Mouse (Mus musculus) kidney, embryonic 16.5 days (tissue): ENCODE data around the gene Lrrc74a. TPM values are rescaled to one million over a fixed set of nuclear protein-coding genes. Genes with fewer than 3 reads are reported as not detected.
A peak's percentile ranks its signal among the peaks of the same experiment; 100 is the strongest.

Experiments used
- ATAC-seq: fragments of 200-750 bp; cut with Nextera tagmentation; 2 replicates; pipeline ENCODE4 v1.8.0; 2017; ENCODE audit warnings: moderate TSS enrichment; ENCODE audit not compliant: low FRiP score, low TSS enrichment
- H3K27ac ChIP-seq: fragments of 300-500 bp; sonication (generic); 2 replicates; pipeline ENCODE4 v1.5.1; 2014; ENCODE audit warnings: low read length
- H3K27me3 ChIP-seq: fragments of 300-500 bp; sonication (generic); 2 replicates; pipeline ENCODE4 v1.6.1; 2014; ENCODE audit warnings: low read length, control low read depth, mixed read lengths; ENCODE audit not compliant: insufficient read depth
- H3K36me3 ChIP-seq: fragments of 300-500 bp; sonication (generic); 2 replicates; pipeline ENCODE4 v1.6.1; 2014; ENCODE audit warnings: low read length, control low read depth, mixed read lengths; ENCODE audit not compliant: insufficient read depth
- H3K4me1 ChIP-seq: fragments of 300-500 bp; sonication (generic); 2 replicates; pipeline ENCODE4 v1.6.1; 2014; ENCODE audit warnings: low read length, control low read depth, mixed read lengths; ENCODE audit not compliant: insufficient read depth
- H3K4me2 ChIP-seq: fragments of 300-500 bp; sonication (generic); replicated peaks from 2 replicates; pipeline ENCODE4 v1.6.1; 2014; ENCODE audit warnings: low read depth, low read length
- H3K4me3 ChIP-seq: fragments of 300-500 bp; sonication (generic); 2 replicates; pipeline ENCODE4 v1.5.1; 2014; ENCODE audit warnings: mild to moderate bottlenecking, low read length
- H3K9ac ChIP-seq: fragments of 300-500 bp; sonication (generic); replicated peaks from 2 replicates; pipeline ENCODE4 v1.6.1; 2014; ENCODE audit warnings: low read length
- H3K9me3 ChIP-seq: fragments of 300-500 bp; sonication (generic); 2 replicates; pipeline ENCODE4 v1.6.1; 2016; ENCODE audit warnings: low read length, control low read depth
- WGBS: fragments of 180-500 bp; shearing (Covaris S2); extraction: QIAGEN DNeasy Blood & Tissue Kit; methylation state at CpG from one replicate; pipeline ENCODE4 v1.1.7; 2014; 5-methylcytosine and 5-hydroxymethylcytosine counted together
- polyA plus RNA-seq: library from polyadenylated mRNA; unstranded; fragments of >200 nt; fragmentation: Nextera tagmentation; extraction: Ambion mirVana; gene quantifications from 2 replicates; pipeline ENCODE4 v1.2.1, GENCODE M21; 2015

Gene Lrrc74a
- polyA plus RNA-seq, 1 experiment from 2014 or later: not detected

- WGBS: 80% methylated on average over 11 of the region's 11 CpGs
- H3K27ac ChIP-seq: peak overlapping the region; percentile 76
- no peak overlapping the region for H3K4me3 ChIP-seq
- H3K9me3 ChIP-seq: no peaks in the 10 kb centered on the region
- 0 out of 2 replicates have a peak overlapping the region, but pooled peaks have one; percentile 14 for H3K9ac ChIP-seq
- no peaks in the 10 kb centered on the region for H3K27me3 ChIP-seq
- no peak for ATAC-seq
- H3K36me3 ChIP-seq: no peaks in the 10 kb centered on the region
- peaks cover 36% of the 10 kb centered on the region for H3K4me1 ChIP-seq
- H3K4me2 ChIP-seq: no peak overlapping the region
Observed at GRCm38 (mm10) chr12:86794331-86794730, 60.2 kb downstream of the Lrrc74a start.

GRCm38 (mm10) chr12:86795076-86795837 is 61.1 kb downstream of the Lrrc74a start:
- Histone ChIP-seq H3K4me3 (no peak overlapping the region), H3K4me2 (no peak overlapping the region), H3K36me3 (no peaks in the 10 kb centered on the region), H3K9me3 (no peaks in the 10 kb centered on the region), H3K27me3 (no peaks in the 10 kb centered on the region), H3K4me1 (peaks cover 45% of the 10 kb centered on the region), H3K27ac (0 out of 2 replicates have a peak overlapping the region, but pooled peaks have one; percentile 25), H3K9ac (peak overlapping the region; percentile 38; the same call in 1 of the 2 replicates)
- ATAC-seq: peak; percentile 29; the same call in 1 of the 2 replicates
- WGBS: 57% methylated on average over 7 of the region's 7 CpGs

GRCm38 (mm10) chr12:86795838-86796232 is 61.7 kb downstream of the Lrrc74a start:
- WGBS: 4% methylated on average over 4 of the region's 4 CpGs
- no peaks in the 10 kb centered on the region for H3K36me3 ChIP-seq
- no peak overlapping the region for H3K4me2 ChIP-seq
- no peaks in the 10 kb centered on the region for H3K9me3 ChIP-seq
- peak overlapping the region; percentile 38; the same call in 1 of the 2 replicates for H3K9ac ChIP-seq
- no peaks in the 10 kb centered on the region for H3K27me3 ChIP-seq
- peak; percentile 22; the same call in 1 of the 2 replicates for ATAC-seq
- no peak overlapping the region for H3K4me3 ChIP-seq
- H3K4me1 ChIP-seq: peaks cover 48% of the 10 kb centered on the region
- H3K27ac ChIP-seq: 0 out of 2 replicates have a peak overlapping the region, but pooled peaks have one; percentile 25

DNA sequence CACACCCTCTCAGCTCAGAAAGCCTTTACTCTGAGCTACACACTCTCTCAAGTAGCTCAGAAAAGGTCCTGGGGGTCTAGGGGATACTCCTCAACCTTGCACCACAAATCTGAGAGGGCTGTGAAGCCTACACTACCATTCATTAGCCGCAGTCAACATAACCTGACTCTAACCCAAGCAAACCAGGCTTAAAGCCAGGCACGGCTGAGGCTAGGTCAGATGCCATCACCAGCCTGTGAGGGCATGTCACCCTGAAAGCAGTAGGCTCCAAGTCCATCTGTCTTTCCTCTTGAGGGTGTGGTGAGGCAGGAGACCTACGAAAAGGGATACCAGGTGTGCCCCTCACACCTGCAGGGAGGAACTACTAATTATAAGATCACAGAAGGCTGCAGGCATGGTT is 62.2 kb downstream of the Lrrc74a start:
- H3K4me2 ChIP-seq: no peak overlapping the region
- no peak overlapping the region for H3K27ac ChIP-seq
- H3K9ac ChIP-seq: no peak overlapping the region
- no peak for ATAC-seq
- H3K36me3 ChIP-seq: no peaks in the 10 kb centered on the region
- no peaks in the 10 kb centered on the region for H3K9me3 ChIP-seq
- no peaks in the 10 kb centered on the region for H3K27me3 ChIP-seq
- peaks cover 50% of the 10 kb centered on the region for H3K4me1 ChIP-seq
- 78% methylated on average over 3 of the region's 3 CpGs for WGBS
- no peak overlapping the region for H3K4me3 ChIP-seq

GRCm38 (mm10) chr12:86797771-86798170 is 63.6 kb downstream of the Lrrc74a start:
- H3K4me3 ChIP-seq: no peak overlapping the region
- H3K4me1 ChIP-seq: peaks cover 64% of the 10 kb centered on the region
- H3K36me3 ChIP-seq: no peaks in the 10 kb centered on the region
- H3K27ac ChIP-seq: no peak overlapping the region
- H3K9me3 ChIP-seq: no peaks in the 10 kb centered on the region
- H3K4me2 ChIP-seq: no peak overlapping the region
- H3K27me3 ChIP-seq: no peaks in the 10 kb centered on the region
- H3K9ac ChIP-seq: no peak overlapping the region
- no peak for ATAC-seq
- WGBS: 58% methylated on average over 4 of the region's 4 CpGs

DNA sequence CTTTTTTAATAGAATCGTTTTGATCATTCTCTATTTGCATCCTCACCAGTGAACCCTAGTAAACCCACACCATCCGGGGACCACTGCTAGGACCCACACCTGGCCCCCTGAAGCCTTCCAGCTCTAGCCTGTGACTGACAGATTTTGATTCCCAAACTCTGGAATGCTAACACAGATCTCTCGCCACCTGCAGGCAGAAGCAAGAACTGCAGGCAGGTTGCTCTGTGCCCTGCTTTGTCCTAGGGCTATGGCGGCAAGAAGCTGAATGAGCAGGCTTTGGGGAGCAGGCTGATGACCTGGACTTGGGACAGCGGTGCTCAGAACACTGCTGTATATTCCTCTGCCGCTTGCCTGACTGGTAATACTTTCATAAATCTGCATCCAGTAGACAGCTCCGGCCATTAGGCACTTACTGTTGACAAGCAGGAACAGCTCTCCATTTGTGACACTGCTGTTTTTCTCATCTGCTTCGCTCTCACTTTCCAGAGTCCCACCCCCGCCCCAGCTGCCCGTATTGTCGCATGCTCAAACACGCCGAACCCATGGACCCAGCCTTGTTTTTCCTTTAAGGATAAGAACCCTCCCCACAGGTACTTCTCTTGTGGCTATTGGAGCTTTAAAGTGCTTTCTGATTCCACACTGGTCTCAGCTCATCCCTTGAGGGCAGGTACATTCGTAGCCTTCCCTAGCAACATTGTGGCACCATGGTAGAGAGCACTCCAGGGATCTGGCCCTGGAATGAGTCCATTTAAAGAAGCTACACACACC is 64.8 kb downstream of the Lrrc74a start:
- 14% methylated on average over 14 of the region's 14 CpGs for WGBS
- Histone ChIP-seq H3K4me1 (peaks cover 65% of the 10 kb centered on the region), H3K4me2 (peak overlapping the region; percentile 23; the same call in 1 of the 2 replicates), H3K4me3 (no peak overlapping the region), H3K27ac (peak overlapping the region; percentile 79), H3K9ac (peak overlapping the region; percentile 50; the same call in 1 of the 2 replicates), H3K36me3 (no peaks in the 10 kb centered on the region), H3K9me3 (no peaks in the 10 kb centered on the region), H3K27me3 (no peaks in the 10 kb centered on the region)
- no peak for ATAC-seq

DNA sequence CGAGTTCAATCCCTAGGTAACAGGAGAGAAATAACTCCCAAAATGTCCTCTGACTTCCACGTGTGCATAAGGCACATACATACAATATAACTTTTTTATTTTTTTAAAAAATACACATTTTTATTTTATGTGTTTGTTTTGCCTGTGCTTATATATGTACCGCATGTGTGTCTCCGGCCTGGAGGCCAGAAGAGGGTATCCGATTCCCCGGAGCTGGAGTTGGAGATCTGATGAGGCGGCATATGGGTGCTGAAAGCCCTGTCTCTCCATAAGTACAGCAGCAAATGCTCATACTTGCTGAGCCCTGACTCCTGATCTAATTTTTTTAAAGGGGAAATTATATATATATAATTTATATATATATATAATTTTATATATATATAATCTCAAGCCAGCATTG is 65.6 kb downstream of the Lrrc74a start:
- H3K4me3 ChIP-seq: no peak overlapping the region
- H3K9ac ChIP-seq: no peak overlapping the region
- peaks cover 68% of the 10 kb centered on the region for H3K4me1 ChIP-seq
- no peaks in the 10 kb centered on the region for H3K36me3 ChIP-seq
- no peaks in the 10 kb centered on the region for H3K27me3 ChIP-seq
- ATAC-seq: no peak
- no peak overlapping the region for H3K4me2 ChIP-seq
- WGBS: 73% methylated on average over 7 of the region's 7 CpGs
- H3K27ac ChIP-seq: peak overlapping the region; percentile 73
- no peaks in the 10 kb centered on the region for H3K9me3 ChIP-seq

GRCm38 (mm10) chr12:86800336-86800735 is 66.2 kb downstream of the Lrrc74a start:
- Histone ChIP-seq H3K4me1 (peaks cover 73% of the 10 kb centered on the region), H3K4me2 (peak overlapping the region; percentile 50; the same call in 1 of the 2 replicates), H3K27ac (peak overlapping the region; percentile 99), H3K4me3 (no peak overlapping the region), H3K27me3 (no peaks in the 10 kb centered on the region), H3K9me3 (no peaks in the 10 kb centered on the region), H3K36me3 (no peaks in the 10 kb centered on the region), H3K9ac (peak overlapping the region; percentile 51)
- 28% methylated on average over 4 of the region's 4 CpGs for WGBS
- no peak for ATAC-seq

DNA sequence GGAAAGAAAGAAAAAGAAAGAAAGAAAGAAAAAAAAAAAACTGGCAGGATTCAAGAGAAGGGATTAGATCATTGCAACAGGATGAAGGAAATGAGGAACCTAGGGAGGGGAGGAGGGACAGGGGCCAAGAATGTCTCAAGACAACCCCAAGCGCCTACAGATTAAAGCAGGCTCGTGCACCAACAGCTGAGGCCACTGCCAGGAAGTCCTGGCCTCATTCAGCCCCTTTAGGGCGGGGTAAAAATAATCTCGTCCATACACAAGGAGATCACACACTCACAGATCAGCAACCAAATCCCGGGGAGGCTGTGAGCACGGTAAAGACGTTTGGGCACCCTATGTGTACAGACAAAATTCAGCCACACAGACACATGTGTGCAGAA is 66.6 kb downstream of the Lrrc74a start:
- Histone ChIP-seq H3K4me2 (peak overlapping the region; percentile 50), H3K4me1 (peaks cover 74% of the 10 kb centered on the region), H3K9ac (peak overlapping the region; percentile 60), H3K36me3 (no peaks in the 10 kb centered on the region), H3K4me3 (peak overlapping the region; percentile 13), H3K27me3 (no peaks in the 10 kb centered on the region), H3K9me3 (no peaks in the 10 kb centered on the region), H3K27ac (peak overlapping the region; percentile 99)
- WGBS: 0% methylated on average over 7 of the region's 7 CpGs
- peak; percentile 33 for ATAC-seq
